19 mouse cellular contexts compared by ENCODE assay signal in the genomic region with DNA sequence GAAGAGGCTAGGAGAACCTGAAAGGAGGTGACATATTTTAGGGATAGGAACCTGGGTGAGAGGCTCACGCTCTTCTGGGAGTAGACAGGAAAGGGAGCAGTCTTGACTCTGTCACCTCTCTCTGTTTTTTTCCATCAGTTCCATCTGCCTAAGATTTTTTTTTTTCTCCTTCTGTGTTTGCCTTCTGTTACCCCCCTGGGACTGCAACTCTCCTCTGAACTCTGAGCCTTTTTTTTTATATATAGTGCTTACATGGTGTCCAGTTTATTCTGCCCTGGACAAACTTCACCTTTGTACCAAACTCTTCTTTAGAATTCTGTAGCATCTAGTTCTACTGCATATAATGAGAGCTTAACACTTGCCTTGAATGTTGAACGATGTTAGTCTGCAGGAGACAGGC.
"Had no signal": no experiment of that assay in that cellular context is flagged by ENCODE, and none has a peak within 500 bp of the region (broad histone marks: within the 10 kb centered on the region; RNA-seq: fewer than 3 reads in every experiment).

No protein-coding gene starts in this region.

- H3K36me3 ChIP-seq: midbrain, embryonic 10.5 days; midbrain, embryonic 12.5 days; neural tube, embryonic 13.5 days; neural tube, embryonic 15.5 days had no signal

- DNase-seq: lung, adult 18-20 months; lung, embryonic 14.5 days; lung, postnatal 10 days; lung, postnatal 4 days; midbrain, embryonic 14.5 days; retina, postnatal 1 day; right cerebral cortex, adult 18-20 months; right cerebral cortex, postnatal 25 days; right cerebral cortex, postnatal 4 days; spleen, adult 18-20 months; thymus, adult 18-20 months; thymus, postnatal 14 days; thymus, postnatal 36 days had no signal

- H3K27ac ChIP-seq: midbrain, embryonic 10.5 days; midbrain, embryonic 12.5 days; neural tube, embryonic 13.5 days; neural tube, embryonic 15.5 days had no signal

- H3K27me3 ChIP-seq: midbrain, embryonic 12.5 days; neural tube, embryonic 13.5 days; neural tube, embryonic 15.5 days had no signal

- H3K4me1 ChIP-seq: midbrain, embryonic 10.5 days; midbrain, embryonic 12.5 days; neural tube, embryonic 13.5 days; neural tube, embryonic 15.5 days had no signal

- H3K9ac ChIP-seq: lung, embryonic 14.5 days; midbrain, embryonic 12.5 days; neural tube, embryonic 13.5 days; neural tube, embryonic 15.5 days had no signal

- ATAC-seq: midbrain, embryonic 16.5 days had no signal

- H3K4me2 ChIP-seq: lung, embryonic 14.5 days; midbrain, embryonic 12.5 days; neural tube, embryonic 13.5 days; neural tube, embryonic 15.5 days had no signal

- H3K9me3 ChIP-seq: midbrain, embryonic 10.5 days; midbrain, embryonic 12.5 days; neural tube, embryonic 13.5 days; neural tube, embryonic 15.5 days had no signal

- H3K4me3 ChIP-seq: midbrain, embryonic 10.5 days; midbrain, embryonic 12.5 days; myocyte; neural tube, embryonic 13.5 days; neural tube, embryonic 15.5 days had no signal
